Mouse (Mus musculus): ENCODE measurements at regions not wholly inside any gene's neighbourhood (a gene's known extent, or its start where the extent isn't known, plus 50 kb on each side); places are given as distances from the start of the nearest gene placed in this dataset.

DNA sequence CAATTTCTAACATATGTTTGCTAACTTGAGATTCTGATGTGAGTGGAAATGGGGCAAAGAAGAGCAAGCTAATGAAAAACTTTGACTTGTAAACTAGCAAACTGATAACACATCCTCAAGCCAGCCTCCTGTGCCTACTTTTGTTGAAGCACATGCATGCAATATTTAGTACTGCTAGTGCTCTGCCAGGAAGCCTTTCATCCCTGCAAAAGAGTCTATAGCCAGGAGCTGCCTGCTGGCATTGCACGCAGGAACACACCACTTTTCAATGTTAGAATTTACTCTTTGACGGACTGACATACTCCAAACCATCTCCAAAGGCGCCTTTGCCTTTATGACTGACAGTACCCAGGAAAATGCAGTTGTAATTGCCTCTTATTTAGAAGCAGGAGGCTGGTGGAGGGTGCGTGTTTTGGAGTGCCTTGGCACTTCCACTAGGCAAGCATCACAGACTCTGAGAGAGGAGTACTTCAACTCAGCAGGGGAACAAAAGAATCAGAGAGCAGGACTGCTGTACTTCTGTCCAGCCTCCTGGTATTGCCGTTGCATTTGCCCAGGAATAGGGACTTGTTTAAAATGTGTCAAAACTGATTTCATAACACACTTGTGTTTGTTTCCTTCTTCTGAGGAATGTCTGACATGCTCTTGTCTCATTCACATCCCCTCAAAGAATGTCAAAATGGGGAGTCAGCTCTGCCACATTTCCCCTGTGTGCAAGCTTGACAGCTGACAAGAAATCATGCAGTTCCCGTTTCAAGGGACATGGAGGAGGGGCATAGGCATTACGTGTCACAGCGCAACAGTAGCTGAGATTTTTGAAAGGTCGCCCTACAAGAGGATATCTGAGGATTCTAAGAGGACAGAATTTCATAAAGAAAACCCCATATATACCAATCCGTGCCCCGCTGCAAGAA, 503.8 kb upstream of the Gm10306 start:
- Histone ChIP-seq H3K27me3 (ENCODE audit: control insufficient read depth, insufficient read depth, low read length) (no peaks in the 10 kb centered on the region), H3K9ac (ENCODE audit: low read length) (no peak overlapping the region), H3K36me3 (ENCODE audit: control insufficient read depth, insufficient read depth, low read length) (no peaks in the 10 kb centered on the region), H3K9me3 (ENCODE audit: control insufficient read depth, low read length) (no peaks in the 10 kb centered on the region), H3K4me2 (ENCODE audit: low read length) (no peak overlapping the region), H3K4me3 (ENCODE audit: control insufficient read depth in 1 of 2, insufficient read depth in 1 of 2, low read depth in 1 of 2, low read length in 2 of 2) (no peak overlapping the region), H3K4me1 (ENCODE audit: control insufficient read depth in 2 of 2, insufficient read depth in 2 of 2, low read length in 2 of 2) (no peaks in the 10 kb centered on the region), H3K27ac (replicated peaks in 1 of 2; ENCODE audit: control insufficient read depth in 1 of 2, insufficient read depth in 1 of 2, low read depth in 2 of 2, low read length in 2 of 2) (no peak overlapping the region)
- 71% methylated on average over 11 of the region's 11 CpGs for WGBS
- ATAC-seq (ENCODE audit: insufficient number of reproducible peaks, insufficient read depth, low FRiP score, low read depth) = no peak

DNA sequence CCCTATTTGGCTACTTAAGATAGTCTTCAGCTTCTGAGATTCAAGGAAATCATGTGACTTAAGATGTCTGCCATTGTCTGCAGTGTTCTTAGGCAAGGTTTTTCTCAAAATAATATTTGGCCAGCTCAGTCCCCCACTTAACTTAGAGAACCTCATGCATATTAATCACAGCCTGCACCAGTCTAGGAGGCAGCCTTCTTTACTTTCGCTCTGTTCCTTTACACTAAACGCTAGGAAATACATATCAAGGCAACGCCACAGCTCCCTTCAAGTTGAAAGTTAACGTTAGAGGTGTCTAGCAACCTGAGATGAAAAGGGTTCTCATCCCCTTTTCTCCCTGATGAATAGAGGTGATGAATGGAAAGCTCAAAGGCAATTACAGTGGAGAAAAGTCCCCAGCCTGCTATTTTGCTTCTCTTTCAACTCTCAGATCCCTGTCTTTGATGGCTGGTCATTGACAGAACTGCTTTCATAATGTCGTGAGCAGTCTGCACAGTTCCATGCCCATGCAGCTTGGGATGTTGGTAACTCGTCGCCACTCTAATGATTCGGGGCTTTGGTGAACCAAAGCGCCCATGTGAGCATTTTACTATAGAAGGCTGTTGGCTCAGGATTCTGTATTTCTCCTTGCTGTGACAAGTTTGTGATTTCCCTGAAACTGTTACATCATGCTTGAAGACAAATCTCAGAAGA, 483.0 kb upstream of the Gm10306 start:
- Histone ChIP-seq H3K4me2 (ENCODE audit: low read length) (no peak overlapping the region), H3K27me3 (ENCODE audit: control insufficient read depth, insufficient read depth, low read length) (no peaks in the 10 kb centered on the region), H3K9ac (ENCODE audit: low read length) (no peak overlapping the region), H3K9me3 (ENCODE audit: control insufficient read depth, low read length) (no peaks in the 10 kb centered on the region), H3K36me3 (ENCODE audit: control insufficient read depth, insufficient read depth, low read length) (no peaks in the 10 kb centered on the region), H3K4me1 (ENCODE audit: control insufficient read depth in 2 of 2, insufficient read depth in 2 of 2, low read length in 2 of 2) (no peaks in the 10 kb centered on the region), H3K27ac (replicated peaks in 1 of 2; ENCODE audit: control insufficient read depth in 1 of 2, insufficient read depth in 1 of 2, low read depth in 2 of 2, low read length in 2 of 2) (no peak overlapping the region), H3K4me3 (ENCODE audit: control insufficient read depth in 1 of 2, insufficient read depth in 1 of 2, low read depth in 1 of 2, low read length in 2 of 2) (no peak overlapping the region)
- WGBS = 78% methylated on average over 9 of the region's 9 CpGs
- no peak for ATAC-seq (ENCODE audit: insufficient number of reproducible peaks, insufficient read depth, low FRiP score, low read depth)

DNA sequence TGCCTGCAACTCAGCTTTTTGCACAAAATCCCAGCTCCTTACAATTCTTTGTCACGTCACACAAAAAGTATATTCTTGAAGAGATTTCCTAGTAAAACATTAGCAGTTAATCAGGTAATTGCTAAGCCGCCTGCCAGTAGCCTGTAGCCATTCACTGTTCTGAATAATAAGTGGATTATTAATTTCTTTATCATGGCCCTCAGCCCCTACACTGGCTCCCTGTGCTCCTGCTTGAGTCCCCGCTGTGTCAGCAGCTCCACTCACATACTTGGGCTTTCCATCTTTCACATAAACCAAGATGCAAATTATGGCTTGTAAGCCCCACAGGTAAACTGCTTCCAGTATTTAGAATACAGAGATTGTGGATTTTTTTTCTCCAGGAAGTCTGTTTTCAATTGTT, 473.5 kb upstream of the Gm10306 start:
- Histone ChIP-seq H3K27me3 (ENCODE audit: control insufficient read depth, insufficient read depth, low read length) (no peaks in the 10 kb centered on the region), H3K27ac (replicated peaks in 1 of 2; ENCODE audit: control insufficient read depth in 1 of 2, insufficient read depth in 1 of 2, low read depth in 2 of 2, low read length in 2 of 2) (no peak overlapping the region), H3K36me3 (ENCODE audit: control insufficient read depth, insufficient read depth, low read length) (no peaks in the 10 kb centered on the region), H3K4me3 (ENCODE audit: control insufficient read depth in 1 of 2, insufficient read depth in 1 of 2, low read depth in 1 of 2, low read length in 2 of 2) (no peak overlapping the region), H3K9ac (ENCODE audit: low read length) (no peak overlapping the region), H3K4me1 (ENCODE audit: control insufficient read depth in 2 of 2, insufficient read depth in 2 of 2, low read length in 2 of 2) (no peaks in the 10 kb centered on the region), H3K9me3 (ENCODE audit: control insufficient read depth, low read length) (no peaks in the 10 kb centered on the region), H3K4me2 (ENCODE audit: low read length) (no peak overlapping the region)
- WGBS = 76% methylated on average over 3 of the region's 3 CpGs
- no peak for ATAC-seq (ENCODE audit: insufficient number of reproducible peaks, insufficient read depth, low FRiP score, low read depth)

DNA sequence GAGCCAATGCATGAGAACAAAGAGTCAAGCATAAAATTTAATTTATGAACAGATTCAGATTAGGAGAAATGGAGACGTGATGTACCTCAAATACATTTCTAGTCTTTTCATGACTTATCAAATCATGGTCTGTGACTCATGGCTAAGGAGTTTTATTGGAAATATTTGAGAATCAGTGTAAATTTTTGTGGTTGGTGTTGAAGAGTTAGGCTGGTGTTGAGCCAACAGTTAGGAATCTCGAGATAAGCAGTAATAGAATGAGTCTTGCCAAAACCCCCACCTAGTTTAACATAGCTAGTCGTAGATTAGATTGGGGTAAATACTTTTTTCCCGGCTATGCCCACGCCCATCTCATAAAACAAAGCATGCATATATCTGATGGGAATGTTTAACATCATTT, 462.0 kb upstream of the Gm10306 start:
- Histone ChIP-seq H3K27ac (replicated peaks in 1 of 2; ENCODE audit: control insufficient read depth in 1 of 2, insufficient read depth in 1 of 2, low read depth in 2 of 2, low read length in 2 of 2) (no peak overlapping the region), H3K9ac (ENCODE audit: low read length) (no peak overlapping the region), H3K27me3 (ENCODE audit: control insufficient read depth, insufficient read depth, low read length) (no peaks in the 10 kb centered on the region), H3K36me3 (ENCODE audit: control insufficient read depth, insufficient read depth, low read length) (no peaks in the 10 kb centered on the region), H3K4me3 (ENCODE audit: control insufficient read depth in 1 of 2, insufficient read depth in 1 of 2, low read depth in 1 of 2, low read length in 2 of 2) (no peak overlapping the region), H3K9me3 (ENCODE audit: control insufficient read depth, low read length) (no peaks in the 10 kb centered on the region), H3K4me1 (ENCODE audit: control insufficient read depth in 2 of 2, insufficient read depth in 2 of 2, low read length in 2 of 2) (no peaks in the 10 kb centered on the region), H3K4me2 (ENCODE audit: low read length) (no peak overlapping the region)
- no peak for ATAC-seq (ENCODE audit: insufficient number of reproducible peaks, insufficient read depth, low FRiP score, low read depth)
- 67% methylated on average over 5 of the region's 5 CpGs for WGBS

DNA sequence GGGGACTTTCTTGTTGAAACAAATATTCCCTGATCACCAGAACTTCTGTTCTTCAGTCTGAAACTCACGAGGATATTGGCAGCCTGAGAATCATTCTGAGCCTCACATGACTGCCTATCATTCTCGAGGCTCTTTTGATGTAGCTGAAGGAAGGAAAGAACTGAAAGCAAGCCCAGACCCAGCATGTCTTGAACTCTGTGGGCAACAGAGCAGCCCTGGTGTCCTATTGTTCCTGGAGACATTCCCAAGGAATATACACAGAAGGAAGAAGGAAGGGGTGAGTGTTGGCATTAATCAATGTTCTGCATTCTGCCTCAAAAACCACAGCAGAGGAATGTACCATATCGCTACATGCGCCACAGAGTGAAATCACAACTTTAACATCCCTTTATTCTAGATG, 449.4 kb upstream of the Gm10306 start:
- no peak overlapping the region for H3K27ac ChIP-seq (replicated peaks in 1 of 2; ENCODE audit: control insufficient read depth in 1 of 2, insufficient read depth in 1 of 2, low read depth in 2 of 2, low read length in 2 of 2)
- ATAC-seq (ENCODE audit: insufficient number of reproducible peaks, insufficient read depth, low FRiP score, low read depth) = no peak
- H3K4me3 ChIP-seq (ENCODE audit: control insufficient read depth in 1 of 2, insufficient read depth in 1 of 2, low read depth in 1 of 2, low read length in 2 of 2) = no peak overlapping the region
- no peaks in the 10 kb centered on the region for H3K4me1 ChIP-seq (ENCODE audit: control insufficient read depth in 2 of 2, insufficient read depth in 2 of 2, low read length in 2 of 2)
- no peak overlapping the region for H3K9ac ChIP-seq (ENCODE audit: low read length)
- H3K4me2 ChIP-seq (ENCODE audit: low read length) = no peak overlapping the region
- WGBS = 69% methylated on average over 4 of the region's 4 CpGs
- H3K27me3 ChIP-seq (ENCODE audit: control insufficient read depth, insufficient read depth, low read length) = no peaks in the 10 kb centered on the region
- H3K9me3 ChIP-seq (ENCODE audit: control insufficient read depth, low read length) = no peaks in the 10 kb centered on the region
- H3K36me3 ChIP-seq (ENCODE audit: control insufficient read depth, insufficient read depth, low read length) = no peaks in the 10 kb centered on the region

DNA sequence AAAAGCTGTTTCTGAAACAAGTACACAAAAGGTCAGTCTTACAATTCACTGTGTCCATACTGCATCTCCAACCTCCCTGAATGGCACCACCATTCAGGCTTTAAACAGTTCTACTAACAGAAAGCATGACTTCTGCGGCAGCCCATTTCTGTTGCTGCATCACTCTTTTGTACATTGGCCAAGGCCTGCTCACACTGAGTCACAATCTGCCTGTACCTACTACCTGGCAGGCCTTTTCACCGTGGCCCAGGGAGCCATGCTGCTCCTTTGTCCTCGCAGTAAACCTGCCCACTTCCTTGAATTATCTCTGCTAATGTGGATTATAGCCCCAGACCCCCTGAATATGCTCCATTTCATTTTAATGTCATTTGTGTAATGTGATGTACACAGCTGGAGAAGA, 439.5 kb upstream of the Gm10306 start:
- no peaks in the 10 kb centered on the region for H3K4me1 ChIP-seq (ENCODE audit: control insufficient read depth in 2 of 2, insufficient read depth in 2 of 2, low read length in 2 of 2)
- 78% methylated on average over 3 of the region's 3 CpGs for WGBS
- no peak overlapping the region for H3K9ac ChIP-seq (ENCODE audit: low read length)
- H3K4me3 ChIP-seq (ENCODE audit: control insufficient read depth in 1 of 2, insufficient read depth in 1 of 2, low read depth in 1 of 2, low read length in 2 of 2) = no peak overlapping the region
- no peaks in the 10 kb centered on the region for H3K27me3 ChIP-seq (ENCODE audit: control insufficient read depth, insufficient read depth, low read length)
- no peak overlapping the region for H3K27ac ChIP-seq (replicated peaks in 1 of 2; ENCODE audit: control insufficient read depth in 1 of 2, insufficient read depth in 1 of 2, low read depth in 2 of 2, low read length in 2 of 2)
- no peak overlapping the region for H3K4me2 ChIP-seq (ENCODE audit: low read length)
- H3K9me3 ChIP-seq (ENCODE audit: control insufficient read depth, low read length) = no peaks in the 10 kb centered on the region
- ATAC-seq (ENCODE audit: insufficient number of reproducible peaks, insufficient read depth, low FRiP score, low read depth) = no peak
- H3K36me3 ChIP-seq (ENCODE audit: control insufficient read depth, insufficient read depth, low read length) = no peaks in the 10 kb centered on the region

DNA sequence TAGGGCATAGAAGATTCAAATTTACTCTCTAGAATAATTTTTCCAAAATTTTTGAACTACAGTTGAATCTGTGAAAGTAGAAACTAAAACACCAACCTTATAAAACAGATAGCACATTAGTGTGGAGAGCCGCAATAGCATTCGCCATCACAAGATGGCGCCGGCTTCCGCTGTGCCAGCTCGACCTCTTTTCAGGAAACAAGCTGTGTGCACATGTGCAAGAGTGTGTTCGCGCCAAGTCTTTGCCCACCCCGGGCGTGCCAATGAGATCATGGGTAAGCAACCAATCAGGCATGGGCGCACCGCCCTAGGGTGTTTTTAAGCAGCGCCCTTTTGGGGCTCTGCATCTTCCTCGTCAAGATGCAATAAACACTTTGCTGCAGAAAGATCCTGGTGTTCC, 432.2 kb upstream of the Gm10306 start:
- H3K4me1 ChIP-seq (ENCODE audit: control insufficient read depth in 2 of 2, insufficient read depth in 2 of 2, low read length in 2 of 2) = no peaks in the 10 kb centered on the region
- no peaks in the 10 kb centered on the region for H3K27me3 ChIP-seq (ENCODE audit: control insufficient read depth, insufficient read depth, low read length)
- no peak overlapping the region for H3K4me3 ChIP-seq (ENCODE audit: control insufficient read depth in 1 of 2, insufficient read depth in 1 of 2, low read depth in 1 of 2, low read length in 2 of 2)
- no peaks in the 10 kb centered on the region for H3K36me3 ChIP-seq (ENCODE audit: control insufficient read depth, insufficient read depth, low read length)
- no peak overlapping the region for H3K9ac ChIP-seq (ENCODE audit: low read length)
- H3K9me3 ChIP-seq (ENCODE audit: control insufficient read depth, low read length) = no peaks in the 10 kb centered on the region
- no peak overlapping the region for H3K27ac ChIP-seq (replicated peaks in 1 of 2; ENCODE audit: control insufficient read depth in 1 of 2, insufficient read depth in 1 of 2, low read depth in 2 of 2, low read length in 2 of 2)
- ATAC-seq (ENCODE audit: insufficient number of reproducible peaks, insufficient read depth, low FRiP score, low read depth) = no peak
- WGBS = 71% methylated on average over 14 of the region's 14 CpGs
- no peak overlapping the region for H3K4me2 ChIP-seq (ENCODE audit: low read length)
